Mouse (Mus musculus) neural tube, embryonic 11.5 days (tissue): ENCODE measurements around the gene Lrrc18. TPM values are rescaled to one million over a fixed set of nuclear protein-coding genes. Genes with fewer than 3 reads are reported as not detected.

Source experiments
- polyA plus RNA-seq: library from polyadenylated mRNA; unstranded; fragments of >200 nt; fragmentation: Nextera tagmentation; extraction: Ambion mirVana; gene quantifications from 2 replicates; pipeline ENCODE4 v1.2.1, GENCODE M21; 2014

Gene Lrrc18
- polyA plus RNA-seq, 1 experiment from 2014 or later: 0.20 TPM

Other genes with a start within 250 kb of the Lrrc18 start
- gene Tmem273, start 205.4 kb upstream of the Lrrc18 start, polyA plus RNA-seq: 0.32 and 0.56 TPM in 2 replicates
- not detected in 2 replicates for gene Fam170b, start 157.4 kb upstream of the Lrrc18 start, polyA plus RNA-seq
- 5.1 and 7.3 TPM in 2 replicates for gene Vstm4, start 134.6 kb upstream of the Lrrc18 start, polyA plus RNA-seq
- 0.12 and 0.36 TPM in 2 replicates for gene Wdfy4, start 194.1 kb downstream of the Lrrc18 start, polyA plus RNA-seq
- gene Arhgap22, start 222.6 kb downstream of the Lrrc18 start, polyA plus RNA-seq: 3.8 and 4.6 TPM in 2 replicates